Mouse (Mus musculus) MEL (cell line): ENCODE data around the gene Gm44965. TPM values are rescaled to one million over a fixed set of nuclear protein-coding genes. Genes with fewer than 3 reads are reported as not detected.

ENCODE experiments used
- DNase-seq: peaks from one replicate; pipeline ENCODE4 v3.0.0; 2011; ENCODE audit warnings: low read depth, low spot score
- H3K27ac ChIP-seq: 2 replicates; pipeline ENCODE4 v1.5.1; 2012; ENCODE audit warnings: low read depth, mild to moderate bottlenecking, control low read depth, low read length, moderate library complexity; ENCODE audit not compliant: control insufficient read depth
- H3K27me3 ChIP-seq, 2 experiments: fragments of 150-350 bp in 1 of 2; sonication (generic) in 1 of 2; 2 replicates each; pipeline ENCODE4 v1.6.1; 2012; ENCODE audit warnings: low read length in 2 of 2, mild to moderate bottlenecking in 2 of 2, improper control_type of control experiment in 1 of 2, moderate library complexity in 1 of 2; ENCODE audit not compliant: insufficient read depth in 2 of 2, control insufficient read depth in 1 of 2
- H3K36me3 ChIP-seq, 2 experiments: 2 replicates each; pipeline ENCODE4 v1.6.1; 2012 to 2014; ENCODE audit warnings: low read length in 2 of 2, improper control_type of control experiment in 1 of 2, inconsistent platforms in 1 of 2, mild to moderate bottlenecking in 1 of 2; ENCODE audit not compliant: insufficient read depth in 2 of 2, control insufficient read depth in 1 of 2
- H3K4me1 ChIP-seq, 2 experiments: fragments of 150-350 bp in 1 of 2; sonication (generic) in 1 of 2; 2 replicates each; pipeline ENCODE4 v1.6.1; 2012; ENCODE audit warnings: low read length in 2 of 2, improper control_type of control experiment in 1 of 2, mild to moderate bottlenecking in 1 of 2; ENCODE audit not compliant: insufficient read depth in 2 of 2, control insufficient read depth in 1 of 2
- H3K4me3 ChIP-seq, 2 experiments: fragments of 150-350 bp in 1 of 2; sonication (generic) in 1 of 2; 2 replicates each; pipeline ENCODE4 v1.5.1; 2012; ENCODE audit warnings: low read depth in 2 of 2, low read length in 2 of 2, mild to moderate bottlenecking in 2 of 2, moderate library complexity in 2 of 2, control low read depth in 1 of 2, improper control_type of control experiment in 1 of 2; ENCODE audit not compliant: control insufficient read depth in 1 of 2, insufficient read depth in 1 of 2
- H3K79me2 ChIP-seq: 2 replicates; pipeline ENCODE4 v1.6.1; 2012; ENCODE audit warnings: mild to moderate bottlenecking, low read length, moderate library complexity; ENCODE audit not compliant: control insufficient read depth, poor library complexity, insufficient read depth
- H3K9ac ChIP-seq: 2 replicates; pipeline ENCODE4 v1.6.1; 2012; ENCODE audit warnings: low read depth, mild to moderate bottlenecking, control low read depth, low read length, moderate library complexity; ENCODE audit not compliant: control insufficient read depth, poor library complexity, severe bottlenecking
- H3K9me3 ChIP-seq: fragments of 150-350 bp; sonication (generic); replicated peaks from 2 replicates; pipeline ENCODE4 v1.6.1; 2012; ENCODE audit warnings: mild to moderate bottlenecking, low read length, improper control_type of control experiment, moderate library complexity; ENCODE audit not compliant: insufficient read depth
- CHD1 ChIP-seq: IDR thresholded peaks from 2 replicates; pipeline ENCODE4 v1.6.1; 2012; ENCODE audit warnings: low read depth, mild to moderate bottlenecking, inconsistent platforms, low read length, improper control_type of control experiment
- CHD2 ChIP-seq: IDR thresholded peaks from 2 replicates; pipeline ENCODE4 v1.6.1; 2011; ENCODE audit warnings: low read length, improper control_type of control experiment
- CTCF ChIP-seq, 3 experiments: IDR thresholded peaks in 2 of 3; conservative IDR thresholded peaks in 1 of 3; 2 replicates each; pipeline ENCODE4 v1.5.1; 2011 to 2012; ENCODE audit warnings: low read length in 3 of 3, low read depth in 2 of 3, mild to moderate bottlenecking in 2 of 3, improper control_type of control experiment in 1 of 3, inconsistent platforms in 1 of 3, mixed read lengths in 1 of 3, moderate library complexity in 1 of 3; ENCODE audit not compliant: control insufficient read depth in 1 of 3, insufficient read depth in 1 of 3, poor library complexity in 1 of 3, severe bottlenecking in 1 of 3
- ELF1 ChIP-seq: IDR thresholded peaks from 2 replicates; pipeline ENCODE4 v1.6.1; 2014; ENCODE audit warnings: low read depth, mild to moderate bottlenecking, inconsistent platforms, low read length, improper control_type of control experiment, moderate library complexity
- ETS1 ChIP-seq: IDR thresholded peaks from 2 replicates; pipeline ENCODE4 v1.6.1; 2012; ENCODE audit warnings: low read depth, mild to moderate bottlenecking, inconsistent platforms, low read length, improper control_type of control experiment, moderate library complexity
- HCFC1 ChIP-seq: IDR thresholded peaks from 2 replicates; pipeline ENCODE4 v1.6.1; 2012; ENCODE audit warnings: low read depth, mild to moderate bottlenecking, inconsistent platforms, low read length, improper control_type of control experiment, moderate library complexity
- JUND ChIP-seq: IDR thresholded peaks from 2 replicates; pipeline ENCODE4 v1.6.1; 2011; ENCODE audit warnings: low read depth, mild to moderate bottlenecking, improper control_type of control experiment, low read length
- KAT2A ChIP-seq: conservative IDR thresholded peaks from 2 replicates; pipeline ENCODE4 v1.6.1; 2012; ENCODE audit warnings: low read depth, low read length, improper control_type of control experiment, inconsistent platforms
- MAX ChIP-seq: IDR thresholded peaks from 2 replicates; pipeline ENCODE4 v1.6.1; 2011; ENCODE audit warnings: low read length, improper control_type of control experiment
- MAZ ChIP-seq: IDR thresholded peaks from 2 replicates; pipeline ENCODE4 v1.6.1; 2012; ENCODE audit warnings: low read depth, mild to moderate bottlenecking, inconsistent platforms, low read length, improper control_type of control experiment
- MEF2A ChIP-seq: IDR thresholded peaks from 2 replicates; pipeline ENCODE4 v1.6.1; 2014; ENCODE audit warnings: low read depth, mild to moderate bottlenecking, inconsistent platforms, low read length, improper control_type of control experiment; ENCODE audit not compliant: poor library complexity, insufficient replicate concordance, severe bottlenecking; ENCODE audit errors: extremely low read depth
- MXI1 ChIP-seq: IDR thresholded peaks from 2 replicates; pipeline ENCODE4 v1.6.1; 2011; ENCODE audit warnings: mild to moderate bottlenecking, low read depth, low read length, improper control_type of control experiment
- MYB ChIP-seq: IDR thresholded peaks from 2 replicates; pipeline ENCODE4 v1.6.1; 2011; ENCODE audit warnings: mild to moderate bottlenecking, low read depth, low read length, improper control_type of control experiment
- MYC ChIP-seq: IDR thresholded peaks from 2 replicates; pipeline ENCODE4 v1.6.1; 2011; ENCODE audit warnings: low read depth, mild to moderate bottlenecking, low read length, improper control_type of control experiment, moderate library complexity
- POLR2A ChIP-seq, 2 experiments: IDR thresholded peaks; 2 replicates each; pipeline ENCODE4 v1.6.1; 2011 to 2012; ENCODE audit warnings: low read length in 2 of 2, mild to moderate bottlenecking in 2 of 2, control low read depth in 1 of 2, improper control_type of control experiment in 1 of 2, low read depth in 1 of 2, moderate library complexity in 1 of 2; ENCODE audit not compliant: control insufficient read depth in 1 of 2, insufficient read depth in 1 of 2, poor library complexity in 1 of 2
- POLR2AphosphoS2 ChIP-seq: IDR thresholded peaks from 2 replicates; pipeline ENCODE4 v1.6.1; 2011; ENCODE audit warnings: low read length, improper control_type of control experiment
- POLR2AphosphoS5 ChIP-seq: IDR thresholded peaks from 2 replicates; pipeline ENCODE4 v1.6.1; 2012; ENCODE audit warnings: low read depth, borderline replicate concordance, mild to moderate bottlenecking, inconsistent platforms, low read length, moderate library complexity, mixed read lengths
- RAD21 ChIP-seq: IDR thresholded peaks from 2 replicates; pipeline ENCODE4 v1.6.1; 2011; ENCODE audit warnings: mild to moderate bottlenecking, low read depth, low read length, improper control_type of control experiment
- RCOR1 ChIP-seq: IDR thresholded peaks from 2 replicates; pipeline ENCODE4 v1.6.1; 2012; ENCODE audit warnings: low read depth, mild to moderate bottlenecking, inconsistent platforms, low read length, improper control_type of control experiment
- TAL1 ChIP-seq: IDR thresholded peaks from 2 replicates; pipeline ENCODE4 v1.6.1; 2012; ENCODE audit warnings: mild to moderate bottlenecking, inconsistent platforms, low read length, moderate library complexity, mixed read lengths
- TBP ChIP-seq: IDR thresholded peaks from 2 replicates; pipeline ENCODE4 v1.8.0; 2011; ENCODE audit warnings: low read depth, low read length, improper control_type of control experiment
- UBTF ChIP-seq: IDR thresholded peaks from 2 replicates; pipeline ENCODE4 v1.6.1; 2012; ENCODE audit warnings: low read depth, mild to moderate bottlenecking, inconsistent platforms, low read length, improper control_type of control experiment, moderate library complexity, borderline replicate concordance; ENCODE audit not compliant: insufficient read depth
- USF1 ChIP-seq: IDR thresholded peaks from 2 replicates; pipeline ENCODE4 v1.6.1; 2014; ENCODE audit warnings: low read depth, mild to moderate bottlenecking, inconsistent platforms, low read length, improper control_type of control experiment, moderate library complexity
- ZC3H11A ChIP-seq: IDR thresholded peaks from 2 replicates; pipeline ENCODE4 v1.6.1; 2012; ENCODE audit warnings: low read depth, mild to moderate bottlenecking, inconsistent platforms, low read length, improper control_type of control experiment
- ZKSCAN1 ChIP-seq: IDR thresholded peaks from 2 replicates; pipeline ENCODE4 v1.6.1; 2012; ENCODE audit warnings: low read depth, mild to moderate bottlenecking, inconsistent platforms, low read length, improper control_type of control experiment, moderate library complexity
- ZMIZ1 ChIP-seq: IDR thresholded peaks from 2 replicates; pipeline ENCODE4 v1.6.1; 2012; ENCODE audit warnings: low read depth, mild to moderate bottlenecking, inconsistent platforms, low read length, improper control_type of control experiment, moderate library complexity
- polyA plus RNA-seq, 2 experiments: library from polyadenylated mRNA; stranded (reverse) in 1 of 2; unstranded in 1 of 2; fragments of >175 nt in 1 of 2; fragments of >200 nt in 1 of 2; gene quantifications; 2 replicates each; pipeline versions ENCODE4 v1.2.1 to v1.2.4; 2012; ENCODE audit warnings: low replicate concordance in 2 of 2, low read depth in 1 of 2; ENCODE audit not compliant: insufficient read length in 2 of 2, insufficient read depth in 1 of 2, missing spikeins in 1 of 2
- total RNA-seq: library from RNA; depleted of rRNA; stranded (reverse); fragments of 300-350 nt; gene quantifications from 2 replicates; pipeline ENCODE4 v1.2.3, GENCODE M21; 2012

The Gm44965 gene
- total and polyA plus RNA-seq, 3 experiments, result not detected

- Histone ChIP-seq H3K9me3 (no peaks in the 10 kb centered on the region), H3K4me3 (no peak overlapping the region), H3K79me2 (no peaks in the 10 kb centered on the region), H3K9ac (no peak overlapping the region), H3K4me1 (no peaks in the 10 kb centered on the region), H3K27me3 (no peaks in the 10 kb centered on the region), H3K36me3 (no peaks in the 10 kb centered on the region), H3K27ac (no peak overlapping the region)
- no peak for TF ChIP-seq MYB
- TF ChIP-seq USF1, result no peak
- TF ChIP-seq JUND, result no peak
- TF ChIP-seq ZMIZ1, result no peak
- TF ChIP-seq MYC, result no peak
- TF ChIP-seq ELF1, result no peak
- TF ChIP-seq HCFC1, result no peak
- no peak for TF ChIP-seq TBP
- TF ChIP-seq KAT2A, result no peak
- no peak for TF ChIP-seq MAZ
- TF ChIP-seq CTCF (IDR thresholded peaks at IDR 0.05 in 2 of 3, conservative IDR thresholded peaks at IDR 0.05 in 1 of 3; ENCODE audit: control insufficient read depth in 1 of 3, insufficient read depth in 1 of 3, low read depth in 2 of 3, low read length in 3 of 3, poor library complexity in 1 of 3, severe bottlenecking in 1 of 3), result no peak
- TF ChIP-seq CHD1, result no peak
- no peak for TF ChIP-seq POLR2AphosphoS5
- no peak for TF ChIP-seq UBTF
- no peak for TF ChIP-seq POLR2AphosphoS2
- DNase-seq, result no peak
Measured at GRCm38 (mm10) chr6:48623460-48623859, 29.7 kb downstream of the Gm44965 start.

- H3K4me1 ChIP-seq, result no peaks in the 10 kb centered on the region
- no peak for DNase-seq
- no peaks in the 10 kb centered on the region for H3K27me3 ChIP-seq
- H3K36me3 ChIP-seq, result no peaks in the 10 kb centered on the region
- no peaks in the 10 kb centered on the region for H3K79me2 ChIP-seq
- no peaks in the 10 kb centered on the region for H3K9me3 ChIP-seq
- no peak for TF ChIP-seq RCOR1
- no peak for TF ChIP-seq ETS1
- no peak for TF ChIP-seq MAX
- no peak for TF ChIP-seq MEF2A
- no peak for TF ChIP-seq MYC
- no peak for TF ChIP-seq POLR2A (IDR thresholded peaks at IDR 0.05; ENCODE audit: control insufficient read depth in 1 of 2, insufficient read depth in 1 of 2, low read depth in 1 of 2, low read length in 2 of 2, poor library complexity in 1 of 2)
- no peak for TF ChIP-seq POLR2AphosphoS5
- no peak for TF ChIP-seq ZKSCAN1
- no peak for TF ChIP-seq USF1
- TF ChIP-seq RAD21, result no peak
- TF ChIP-seq TAL1, result no peak
- TF ChIP-seq MXI1, result no peak
- TF ChIP-seq TBP, result no peak
- no peak for TF ChIP-seq ZC3H11A
- TF ChIP-seq CHD2, result no peak
- H3K27ac ChIP-seq, result no peak within 1 kb of the TSS
- H3K4me3 ChIP-seq, result no peak within 1 kb of the TSS
- no peak within 1 kb of the TSS for H3K9ac ChIP-seq
Measured at GRCm38 (mm10) chr6:48626464-48626863, 32.7 kb downstream of the Gm44965 start, which contains the start of gene AI854703. AI854703 (plus strand) TSS chr6:48626764.
